Mouse (Mus musculus): ENCODE measurements around the gene Rxfp4.

GRCm38 (mm10) chr3:88622113-88622940 lies 30.6 kb downstream of the Rxfp4 start:
- TF ChIP-seq POLR2A (IDR thresholded peaks at IDR 0.05; ENCODE audit: low read depth, low read length): no peak
- TF ChIP-seq CTCF (conservative IDR thresholded peaks at IDR 0.05; ENCODE audit: insufficient read depth, insufficient read length, low read depth, low read length): no peak

Data from kidney, adult 2 months (tissue).